Comparison of ENCODE assay signal across 8 mouse cellular contexts in the genomic region with DNA sequence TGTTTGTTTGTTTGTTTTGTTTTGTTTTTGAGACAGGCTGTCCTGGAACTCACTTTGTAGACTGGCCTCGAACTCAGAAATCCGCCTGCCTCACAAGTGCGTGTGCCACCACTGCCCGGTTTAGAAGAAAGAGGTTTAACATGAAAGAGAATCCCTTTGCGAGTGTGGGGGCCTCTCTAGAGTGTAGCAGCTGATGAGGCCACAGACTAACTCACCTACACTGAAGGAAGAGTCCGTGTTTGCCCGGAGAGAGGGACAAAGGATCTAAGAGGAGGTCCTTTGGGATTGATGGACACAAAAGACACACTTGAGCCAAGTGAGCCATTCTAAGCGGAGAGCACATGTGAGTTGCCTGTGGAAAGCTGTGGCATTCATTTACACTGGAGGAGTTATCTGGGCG. TPM values are rescaled to one million over a fixed set of nuclear protein-coding genes. Genes with fewer than 3 reads are reported as not detected.
DNase-seq lines count a peak whose midpoint lies in the region; ATAC-seq lines count a peak whose summit lies in the region.

No protein-coding gene starts in this region.

- H3K4me1 ChIP-seq in heart, embryonic 10.5 days, result peaks cover 46% of the 10 kb centered on the region
- H3K4me1 ChIP-seq in neural tube, embryonic 12.5 days, result peaks cover 30% of the 10 kb centered on the region
- H3K4me1 ChIP-seq in limb, embryonic 12.5 days (replicated peaks), result peaks cover 28% of the 10 kb centered on the region

- H3K27me3 ChIP-seq in heart, embryonic 10.5 days (ENCODE audit: insufficient read depth, poor library complexity, severe bottlenecking), result peaks cover 81% of the 10 kb centered on the region
- peaks cover 59% of the 10 kb centered on the region for H3K27me3 ChIP-seq in neural tube, embryonic 12.5 days (replicated peaks)
- peaks cover 65% of the 10 kb centered on the region for H3K27me3 ChIP-seq in limb, embryonic 12.5 days

- peak overlapping the region; percentile 48 for H3K4me3 ChIP-seq in heart, embryonic 10.5 days
- H3K4me3 ChIP-seq in neural tube, embryonic 12.5 days, result no peak overlapping the region
- peak overlapping the region; percentile 30 for H3K4me3 ChIP-seq in limb, embryonic 12.5 days (replicated peaks)

- no peak overlapping the region for H3K9ac ChIP-seq in neural tube, embryonic 12.5 days
- H3K9ac ChIP-seq in limb, embryonic 12.5 days (replicated peaks), result no peak overlapping the region

- no peak for DNase-seq in heart, embryonic 10.5 days (ENCODE audit: low spot score)
- no peak for DNase-seq in heart, postnatal 10 days
- DNase-seq in neural tube, embryonic 10.5 days (ENCODE audit: extremely low spot score, low spot score), result no peak
- no peak for DNase-seq in urinary bladder, postnatal 10 days (ENCODE audit: low spot score)
- DNase-seq in left cerebral cortex, postnatal 4 days, result no peak
- DNase-seq in testis, postnatal 14 days (ENCODE audit: low spot score), result no peak

- H3K36me3 ChIP-seq in heart, embryonic 10.5 days, result no peaks in the 10 kb centered on the region
- H3K36me3 ChIP-seq in neural tube, embryonic 12.5 days, result no peaks in the 10 kb centered on the region
- no peaks in the 10 kb centered on the region; the same call in 1 of the 2 replicates for H3K36me3 ChIP-seq in limb, embryonic 12.5 days

- H3K27ac ChIP-seq in heart, embryonic 10.5 days, result no peak overlapping the region
- no peak overlapping the region for H3K27ac ChIP-seq in neural tube, embryonic 12.5 days
- H3K27ac ChIP-seq in limb, embryonic 12.5 days, result no peak overlapping the region

- intact Hi-C loops in heart, postnatal 10 days (cut with DNase I), result loop anchor here (1.0 to 5.0 kb wide), 2 partner anchors 35 to 52 kb away; partner anchors contain the start of gene Pip4k2c
- intact Hi-C loops in left cerebral cortex, postnatal 4 days (cut with DNase I), result loop anchor here (2.0 kb wide), 1 partner anchor 48 kb away; no protein-coding TSS in a partner anchor

- no peak for ATAC-seq in neural tube, embryonic 12.5 days (ENCODE audit: low FRiP score, low read depth)
- ATAC-seq in limb, embryonic 12.5 days (ENCODE audit: insufficient number of reproducible peaks, insufficient read depth, low FRiP score, low TSS enrichment, low read depth), result no peak

- WGBS in heart, embryonic 10.5 days, result 26% methylated on average over 9 of the region's 9 CpGs
- WGBS in neural tube, embryonic 12.5 days, result 24% methylated on average over 9 of the region's 9 CpGs
- 20% methylated on average over 9 of the region's 9 CpGs for WGBS in limb, embryonic 12.5 days

- no peaks in the 10 kb centered on the region for H3K9me3 ChIP-seq in heart, embryonic 10.5 days
- no peaks in the 10 kb centered on the region for H3K9me3 ChIP-seq in neural tube, embryonic 12.5 days
- no peaks in the 10 kb centered on the region for H3K9me3 ChIP-seq in limb, embryonic 12.5 days

- 0 out of 2 replicates have a peak overlapping the region, but pooled peaks have one; percentile 55 for H3K4me2 ChIP-seq in neural tube, embryonic 12.5 days (replicated peaks)
- H3K4me2 ChIP-seq in limb, embryonic 12.5 days, result peak overlapping the region; percentile 53

RNA-seq across cellular contexts. Expression of gene Slc26a10, which starts 3.2 kb away (rescaled TPM):
- polyA plus RNA-seq in heart, embryonic 10.5 days (2016; fragmentation: Nextera tagmentation; extraction: Ambion mirVana), result 9.2 and 12.9 TPM in 2 replicates
- total RNA-seq in heart, postnatal 10 days (2021), result 10 to 100 TPM; 40.8 to 48.0 TPM
- 1.5 and 1.8 TPM in 2 replicates for polyA plus RNA-seq in neural tube, embryonic 12.5 days (2016; fragmentation: Nextera tagmentation; extraction: Ambion mirVana)
- 3.4 and 3.5 TPM in 2 replicates for polyA plus RNA-seq in limb, embryonic 12.5 days (2016; fragmentation: Nextera tagmentation; extraction: Ambion mirVana)
- total RNA-seq in left cerebral cortex, postnatal 4 days (2021), result under 1 TPM; 0.83 to 0.88 TPM

RNA-seq across cellular contexts. Expression of gene B4galnt1, which starts 12.2 kb away (rescaled TPM):
- 1.5 and 3.6 TPM in 2 replicates for polyA plus RNA-seq in heart, embryonic 10.5 days (2016; fragmentation: Nextera tagmentation; extraction: Ambion mirVana)
- 1 to 10 TPM; 3.6 to 3.8 TPM for total RNA-seq in heart, postnatal 10 days (2021)
- 29.2 and 31.5 TPM in 2 replicates for polyA plus RNA-seq in neural tube, embryonic 12.5 days (2016; fragmentation: Nextera tagmentation; extraction: Ambion mirVana)
- polyA plus RNA-seq in limb, embryonic 12.5 days (2016; fragmentation: Nextera tagmentation; extraction: Ambion mirVana), result 4.3 and 5.0 TPM in 2 replicates
- 100 to 1,000 TPM in 1 of 2 experiments, 10 to 100 TPM in 1; 99.8 to 109 TPM for total RNA-seq in left cerebral cortex, postnatal 4 days (2021)

RNA-seq across cellular contexts. Expression of gene Arhgef25, which starts 12.6 kb away (rescaled TPM):
- polyA plus RNA-seq in heart, embryonic 10.5 days (2016; fragmentation: Nextera tagmentation; extraction: Ambion mirVana), result 21.4 and 28.8 TPM in 2 replicates
- 10 to 100 TPM; 20.8 to 21.0 TPM for total RNA-seq in heart, postnatal 10 days (2021)
- 43.3 and 43.6 TPM in 2 replicates for polyA plus RNA-seq in neural tube, embryonic 12.5 days (2016; fragmentation: Nextera tagmentation; extraction: Ambion mirVana)
- polyA plus RNA-seq in limb, embryonic 12.5 days (2016; fragmentation: Nextera tagmentation; extraction: Ambion mirVana), result 67.5 and 74.1 TPM in 2 replicates
- total RNA-seq in left cerebral cortex, postnatal 4 days (2021), result 10 to 100 TPM; 70.5 to 75.6 TPM

RNA-seq across cellular contexts. Expression of gene Dtx3, which starts 18.3 kb away (rescaled TPM):
- polyA plus RNA-seq in heart, embryonic 10.5 days (2016; fragmentation: Nextera tagmentation; extraction: Ambion mirVana), result 78.4 and 91.4 TPM in 2 replicates
- total RNA-seq in heart, postnatal 10 days (2021), result 10 to 100 TPM; 48.4 to 52.2 TPM
- 189 and 199 TPM in 2 replicates for polyA plus RNA-seq in neural tube, embryonic 12.5 days (2016; fragmentation: Nextera tagmentation; extraction: Ambion mirVana)
- 150 and 166 TPM in 2 replicates for polyA plus RNA-seq in limb, embryonic 12.5 days (2016; fragmentation: Nextera tagmentation; extraction: Ambion mirVana)
- 100 to 1,000 TPM; 184 to 207 TPM for total RNA-seq in left cerebral cortex, postnatal 4 days (2021)

RNA-seq across cellular contexts. Expression of gene Pip4k2c, which starts 34.1 kb away (rescaled TPM):
- 27.9 and 29.3 TPM in 2 replicates for polyA plus RNA-seq in heart, embryonic 10.5 days (2016; fragmentation: Nextera tagmentation; extraction: Ambion mirVana)
- total RNA-seq in heart, postnatal 10 days (2021), result 10 to 100 TPM; 26.4 to 28.7 TPM
- 22.0 and 22.4 TPM in 2 replicates for polyA plus RNA-seq in neural tube, embryonic 12.5 days (2016; fragmentation: Nextera tagmentation; extraction: Ambion mirVana)
- polyA plus RNA-seq in limb, embryonic 12.5 days (2016; fragmentation: Nextera tagmentation; extraction: Ambion mirVana), result 27.3 and 28.0 TPM in 2 replicates
- 10 to 100 TPM; 23.8 to 25.0 TPM for total RNA-seq in left cerebral cortex, postnatal 4 days (2021)
